Mouse (Mus musculus) cerebellum, adult 8-10 months (tissue): Measurements from ENCODE around the gene Ubap1l.

ENCODE experiments used
- DNase-seq: peaks from one replicate; pipeline ENCODE4 v3.0.0; 2022

Ubap1l gene

DNA sequence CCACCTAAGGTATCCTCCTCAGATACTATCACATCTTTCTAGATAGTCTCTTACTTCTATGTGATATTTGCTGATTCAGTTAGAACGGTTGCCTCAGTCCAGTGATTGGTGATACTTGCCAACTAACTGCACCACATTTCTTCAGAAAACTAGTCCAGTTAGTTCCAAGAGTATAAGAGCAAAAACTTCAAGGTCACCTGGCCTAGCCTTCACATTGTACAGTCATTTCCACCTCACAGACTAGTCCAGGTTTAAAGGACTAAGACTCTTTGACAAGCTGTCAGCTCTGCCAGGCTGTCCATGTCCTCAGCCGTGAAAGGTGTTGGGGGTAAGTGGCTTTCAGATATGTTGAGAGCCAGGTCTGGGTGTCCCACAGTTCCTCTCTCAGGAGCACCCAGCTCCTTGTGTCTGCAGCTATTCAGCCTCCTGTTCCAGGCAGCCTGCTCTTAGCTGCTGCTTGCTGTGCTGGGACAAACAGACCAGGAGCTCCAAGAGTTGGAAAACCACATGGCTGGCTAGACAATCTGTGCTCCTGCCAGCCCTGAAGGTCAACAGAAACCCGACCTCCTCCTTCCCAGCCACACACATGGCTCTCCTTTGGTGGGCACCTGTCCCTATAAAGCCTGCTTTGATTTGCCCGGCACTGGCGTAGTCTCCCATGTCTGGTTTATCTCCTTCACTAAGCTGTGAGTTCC is 13.8 kb downstream of the Ubap1l start:
- no peak for DNase-seq

DNA sequence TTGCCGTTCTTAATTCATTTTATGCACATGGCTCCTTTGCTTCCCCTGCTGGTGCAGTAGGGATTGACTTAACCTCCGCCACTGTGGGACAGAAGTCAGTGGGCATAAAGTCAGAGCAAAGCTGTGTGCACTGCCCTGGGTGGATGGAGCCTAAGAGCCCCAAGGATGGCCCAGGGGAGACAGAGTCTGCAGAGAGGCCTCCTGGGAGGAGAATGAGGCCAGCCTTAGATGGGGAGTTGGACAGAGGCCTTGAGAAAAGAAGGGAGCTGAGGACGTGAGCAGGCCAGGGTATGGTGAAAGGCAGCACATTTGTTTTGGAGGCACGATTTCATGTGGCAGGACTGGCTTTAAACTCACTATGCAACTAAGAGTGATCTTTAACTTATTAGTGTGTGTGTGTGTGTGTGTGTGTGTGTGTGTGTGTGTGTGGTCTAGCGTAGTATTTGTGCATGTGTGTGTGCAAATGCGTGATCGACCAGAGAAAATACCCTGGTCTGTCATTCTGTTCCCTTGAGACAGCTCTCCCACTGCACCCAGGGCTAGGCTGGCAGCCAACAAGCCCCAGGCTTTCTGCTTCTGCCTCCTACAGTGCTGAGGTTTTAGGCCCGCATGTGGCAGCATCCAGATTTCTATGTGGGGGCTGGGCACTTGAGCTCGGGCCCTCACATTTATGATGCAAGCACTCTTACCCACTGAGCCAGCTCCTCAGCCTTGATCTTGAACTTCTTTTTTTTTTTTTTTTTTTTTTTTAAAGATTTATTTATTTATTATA is 14.5 kb downstream of the Ubap1l start:
- no peak for DNase-seq

DNA sequence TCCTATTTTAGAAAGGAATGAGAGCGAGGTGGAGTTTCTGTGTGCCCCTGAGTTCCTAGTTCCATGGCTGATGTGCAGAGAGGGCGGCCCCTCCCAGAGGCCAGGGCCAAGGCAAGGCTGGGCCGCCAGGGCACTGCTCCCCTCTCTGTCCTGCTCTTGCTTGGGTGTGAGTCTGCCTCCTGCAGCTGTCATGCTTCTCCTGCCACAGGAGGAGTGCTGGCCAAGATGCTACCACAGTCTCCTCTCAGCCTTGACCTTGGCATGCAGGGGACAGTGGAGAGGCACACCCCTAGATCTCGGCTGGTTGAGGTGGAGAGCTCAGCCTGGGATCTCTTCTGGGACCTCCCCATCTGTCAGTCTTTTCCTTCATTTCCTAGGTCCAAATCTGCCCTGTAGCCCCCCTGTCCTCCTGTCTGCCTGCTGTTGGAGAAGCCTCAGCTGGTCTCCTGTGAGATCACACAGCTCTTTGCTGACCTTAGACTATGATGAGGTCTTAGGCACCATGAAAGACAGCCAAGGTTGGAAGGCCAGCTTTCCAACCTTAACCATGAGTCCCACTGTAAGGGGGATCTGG is 20.3 kb downstream of the Ubap1l start:
- DNase-seq: no peak

DNA sequence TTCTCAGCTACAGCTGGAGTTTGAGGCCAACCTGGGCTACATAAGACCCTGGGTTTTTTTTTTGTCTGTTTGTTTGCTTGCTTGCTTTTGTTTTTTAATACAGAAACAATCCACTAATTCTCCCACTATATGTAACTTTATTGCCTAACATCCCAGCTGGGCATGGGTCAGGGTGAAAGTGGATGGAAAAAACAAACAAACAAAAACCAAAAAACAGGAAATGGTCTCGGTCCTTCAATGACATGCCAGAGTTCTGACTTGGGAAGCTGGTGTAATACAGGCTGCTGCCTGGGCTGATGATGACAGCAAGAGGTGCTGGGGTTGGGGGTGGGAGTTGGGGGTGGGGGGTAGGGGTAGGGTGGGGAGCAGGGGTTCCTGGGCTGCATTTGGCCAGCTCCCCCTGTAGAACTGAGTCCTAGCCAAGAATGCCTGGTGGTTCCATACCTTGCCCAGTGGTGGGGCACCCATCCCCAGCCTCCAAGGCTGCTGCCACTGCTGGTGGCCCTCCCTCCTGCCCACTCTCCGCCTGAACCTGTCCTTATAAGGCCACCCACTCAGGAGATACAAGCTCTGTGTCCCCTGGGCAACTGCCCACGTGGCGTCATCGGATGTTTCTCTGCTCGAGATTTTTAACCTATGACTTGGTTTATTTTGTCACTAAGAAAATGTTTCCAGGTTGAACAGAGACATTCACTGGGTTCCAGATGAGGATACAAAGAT is 21.4 kb downstream of the Ubap1l start:
- no peak for DNase-seq

DNA sequence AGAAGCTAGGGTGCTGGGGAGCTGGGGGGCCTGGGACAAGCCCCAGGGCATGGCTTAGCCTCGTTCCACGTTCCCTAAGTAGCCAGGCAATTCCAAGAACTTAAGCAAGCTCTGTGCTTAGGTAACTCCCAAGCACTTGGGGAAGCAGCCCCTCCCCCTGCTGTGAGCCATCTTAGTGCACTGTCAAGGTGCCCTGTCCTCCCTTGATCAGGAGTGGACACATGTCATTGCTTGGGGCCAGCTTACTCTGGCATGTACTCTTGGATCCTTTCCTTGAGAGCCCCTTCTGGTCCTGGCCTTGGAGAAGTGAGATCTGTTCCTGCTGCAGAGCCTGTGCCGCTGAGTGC is 21.9 kb downstream of the Ubap1l start:
- DNase-seq: no peak

DNA sequence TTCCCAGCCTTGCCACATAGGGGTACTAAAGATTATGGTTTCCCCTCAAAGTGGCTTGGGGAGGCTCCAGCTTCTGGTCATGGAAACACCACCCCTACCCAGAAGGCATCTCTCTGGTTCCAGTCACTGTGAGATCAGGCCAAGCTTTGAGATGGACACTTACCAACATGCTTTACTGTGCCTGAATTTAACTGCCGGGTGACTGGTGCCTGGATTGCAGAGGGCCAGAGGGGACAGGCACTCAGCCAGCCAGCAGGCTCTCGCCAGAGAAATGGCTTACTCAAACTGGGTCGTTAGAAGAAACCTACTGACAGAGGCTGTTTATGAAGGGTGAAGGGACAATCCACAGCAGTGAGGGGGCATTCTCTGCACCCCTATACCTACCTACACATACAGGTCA is 23.4 kb downstream of the Ubap1l start:
- no peak for DNase-seq

DNA sequence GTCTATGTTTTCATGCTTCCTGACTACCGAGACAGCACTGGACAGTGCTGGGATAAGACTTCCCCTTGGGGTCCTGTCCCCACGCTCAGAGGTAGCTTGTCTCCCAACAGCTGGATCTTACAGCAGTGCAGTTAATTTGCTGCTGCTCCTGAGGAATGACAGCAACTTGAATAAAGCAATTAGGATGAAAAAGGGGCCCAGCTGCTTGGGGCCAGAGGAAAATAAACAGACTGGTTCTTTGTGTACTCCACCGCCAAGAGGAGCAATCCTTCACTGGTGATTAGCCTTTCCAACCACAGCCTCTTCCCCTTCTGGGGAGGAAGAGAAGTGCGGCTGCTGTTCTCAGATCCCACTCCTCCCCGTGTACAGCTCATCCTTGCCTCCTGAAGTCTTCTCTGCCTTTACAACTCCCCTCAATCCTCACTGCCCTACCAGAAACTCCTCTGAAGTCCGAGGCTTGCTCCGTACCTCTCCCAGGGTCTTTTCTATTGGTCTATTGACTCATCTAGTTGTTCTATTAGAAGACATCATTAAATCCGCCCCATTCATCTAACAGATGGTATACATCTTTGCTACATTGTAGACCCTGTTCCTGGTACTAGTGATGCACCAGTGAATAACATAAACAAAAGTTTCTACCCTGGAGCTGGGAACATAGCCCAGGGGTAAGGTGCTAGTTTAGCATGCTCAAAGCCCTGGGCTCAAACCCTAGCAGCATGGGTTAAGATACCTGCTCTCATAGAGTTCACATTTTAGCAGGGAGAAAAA is 25.7 kb downstream of the Ubap1l start:
- DNase-seq: no peak

DNA sequence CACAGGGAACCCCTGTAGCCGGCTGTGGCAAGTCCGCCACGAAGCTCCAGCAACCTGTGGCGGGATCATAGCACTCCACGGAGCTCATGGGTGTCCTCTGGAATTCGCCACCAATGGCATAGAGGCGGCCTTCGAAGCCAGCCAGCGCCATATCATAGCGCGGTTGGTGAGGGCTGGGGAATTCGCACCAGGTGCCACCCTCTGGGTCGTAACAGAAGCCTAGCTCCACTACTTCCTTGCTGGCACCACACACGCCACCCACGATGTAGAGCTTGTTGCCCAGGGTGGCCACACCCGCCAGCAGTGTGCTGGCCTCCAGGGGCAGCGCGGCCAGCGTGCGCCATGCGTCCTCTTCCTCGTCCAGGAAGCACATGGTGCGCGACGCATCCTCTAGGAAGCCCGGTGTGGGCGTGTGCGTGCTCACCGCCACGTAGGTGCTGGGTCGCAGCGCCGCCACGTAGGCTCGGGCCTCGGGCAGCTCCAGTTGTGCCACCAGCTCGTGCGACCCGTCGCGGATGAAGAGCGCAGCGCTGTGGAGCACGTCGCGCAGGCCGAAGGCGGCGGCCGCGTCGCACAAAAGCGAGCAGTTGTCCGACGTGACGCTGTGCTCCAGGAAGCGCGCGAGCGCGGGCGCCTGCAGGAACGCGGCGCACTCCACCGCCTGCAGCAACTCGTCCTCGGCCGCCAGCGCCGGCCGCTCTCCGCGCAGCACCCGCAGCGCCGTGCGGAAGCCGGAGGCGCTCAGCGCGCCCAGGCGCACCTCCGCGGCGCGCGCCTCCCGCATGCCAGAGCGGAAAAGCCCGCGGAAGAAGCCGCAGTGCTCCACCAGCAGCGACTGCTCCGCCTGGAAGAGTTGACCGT is 30.1 kb downstream of the Ubap1l start:
- DNase-seq: no peak

DNA sequence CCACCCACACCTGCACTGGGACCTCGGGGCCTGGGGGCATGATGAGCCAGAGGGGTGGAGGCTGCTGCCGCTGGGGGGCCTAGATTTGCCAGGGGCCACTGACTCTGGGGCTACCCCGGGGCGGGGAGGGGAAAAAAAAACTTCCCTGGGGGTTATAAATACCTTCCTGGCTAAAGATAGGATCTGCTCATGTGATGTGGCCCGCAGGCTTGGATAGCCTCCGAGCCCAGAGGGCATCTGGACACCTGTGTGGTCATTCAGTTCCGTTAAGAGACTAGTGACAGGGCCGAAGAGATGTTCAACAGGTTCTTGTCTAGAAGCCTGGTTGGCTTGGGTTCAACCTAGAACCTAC is 30.7 kb downstream of the Ubap1l start, which contains the start of gene Kbtbd13:
TSS of gene Kbtbd13 (minus strand) at position 40 of the 352 bp plus-strand sequence.
- DNase-seq: no peak

DNA sequence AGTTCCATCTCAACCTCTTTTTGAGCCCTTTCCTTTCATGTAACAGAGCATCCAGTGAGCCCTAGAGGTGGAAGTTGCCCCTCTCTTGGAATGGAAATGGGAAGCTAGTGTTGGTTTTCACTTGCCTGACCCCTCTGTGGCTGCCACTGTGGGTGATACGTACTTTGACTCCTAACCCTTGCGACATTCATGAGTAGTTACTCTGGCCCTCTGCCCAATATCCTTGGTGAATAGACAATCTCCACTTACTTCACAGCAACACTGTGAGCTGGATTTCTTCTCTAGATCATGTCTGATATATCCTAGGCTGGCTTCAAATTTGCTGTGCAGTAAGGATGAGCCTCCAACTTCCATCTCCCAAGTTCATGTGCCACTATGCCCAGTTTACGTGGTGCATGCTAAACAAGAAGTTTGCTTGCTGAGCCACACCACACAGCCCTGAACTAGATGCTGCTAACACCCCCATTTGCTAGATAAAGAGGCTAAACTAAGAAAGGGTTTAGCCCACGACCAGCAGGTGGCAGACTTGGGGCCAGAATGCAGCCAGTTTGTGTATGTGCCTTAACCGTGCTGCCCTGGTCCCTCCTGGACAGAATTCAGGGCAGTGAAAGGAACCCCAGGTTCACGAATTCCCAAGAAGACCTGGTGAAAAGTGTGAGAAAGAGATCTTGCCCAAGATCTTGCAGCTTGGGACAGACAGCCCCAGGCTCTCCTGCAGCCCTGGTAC is 32.0 kb downstream of the Ubap1l start:
- peak; percentile 39 for DNase-seq

DNA sequence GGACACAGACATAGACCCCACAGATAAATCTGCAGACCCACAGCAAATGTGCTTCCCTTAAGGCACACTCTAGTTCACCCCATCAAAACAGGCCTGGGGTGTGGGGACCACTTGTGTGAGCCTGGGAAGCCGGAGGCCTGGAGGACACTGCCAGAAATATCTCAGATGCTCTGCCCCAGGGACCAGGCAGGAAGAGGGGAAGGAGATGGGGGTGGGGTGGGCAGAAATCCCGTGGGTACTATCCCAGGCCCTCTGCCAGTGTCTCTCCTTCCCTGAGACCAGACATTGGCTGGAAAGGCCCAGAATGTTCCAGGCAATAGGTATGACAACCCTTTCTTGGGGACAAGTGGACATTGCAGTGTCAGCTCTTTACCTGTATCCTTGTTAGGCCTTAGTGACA is 32.8 kb downstream of the Ubap1l start:
- no peak for DNase-seq

DNA sequence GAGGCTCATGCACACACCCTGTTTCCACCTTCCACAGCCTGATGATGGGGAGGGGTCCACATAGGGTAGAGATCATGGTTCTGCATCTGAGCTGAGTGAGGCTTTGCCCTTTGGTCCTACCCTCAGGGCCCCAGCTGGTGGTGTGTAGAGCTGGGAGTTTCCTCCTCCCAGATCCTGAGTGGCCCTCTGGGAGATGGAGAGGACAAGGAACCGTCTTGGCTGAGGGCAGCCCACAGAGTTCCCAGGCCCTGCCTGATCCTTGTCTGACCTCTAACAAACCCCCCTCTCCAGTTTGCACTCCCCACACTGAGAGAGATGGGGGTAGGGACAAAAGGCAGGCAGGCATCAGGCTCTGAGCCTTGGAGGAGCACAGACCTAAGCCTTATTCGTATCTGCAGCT is 33.5 kb downstream of the Ubap1l start:
- no peak for DNase-seq

DNA sequence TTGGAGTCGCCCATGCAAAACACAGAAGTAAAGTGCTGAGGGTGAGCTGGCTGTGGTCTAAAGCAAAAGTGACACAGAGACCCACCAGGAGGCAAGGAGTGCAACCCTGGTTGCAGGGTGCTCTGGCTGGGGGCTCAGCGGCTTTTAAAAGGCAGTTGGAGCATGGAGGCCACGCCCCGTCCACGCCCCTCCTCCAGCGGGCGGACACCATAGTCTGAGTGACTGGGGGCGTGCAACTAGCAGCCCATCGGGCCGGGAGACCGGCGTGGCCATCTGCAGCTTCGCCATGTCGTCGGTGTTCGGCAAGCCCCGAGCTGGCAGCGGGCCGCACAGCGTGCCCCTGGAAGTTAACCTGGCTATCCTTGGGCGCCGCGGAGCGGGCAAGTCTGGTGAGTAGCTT is 37.4 kb downstream of the Ubap1l start, which contains the start of gene Rasl12:
TSS of gene Rasl12 (plus strand) at position 228 of the 400 bp plus-strand sequence.
- DNase-seq: peak; percentile 23

DNA sequence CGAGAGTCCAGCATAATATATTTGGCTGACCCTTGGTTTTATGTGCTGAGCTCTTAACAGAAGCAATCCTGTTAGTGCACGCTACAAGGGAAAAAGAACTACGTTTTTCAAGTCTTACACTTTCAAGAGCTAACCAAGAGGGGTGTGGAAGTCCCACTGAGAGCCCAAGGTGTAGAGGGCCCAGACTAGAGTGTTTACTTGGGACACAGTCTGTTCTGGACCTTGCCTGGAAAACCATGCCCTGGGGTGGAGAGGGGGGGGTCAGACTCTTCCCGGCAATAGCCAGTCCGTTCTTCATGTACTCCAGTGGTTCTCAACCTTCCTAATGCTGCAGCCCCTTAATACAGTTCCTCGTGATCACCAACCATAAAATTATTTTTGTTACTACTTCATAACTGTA is 39.1 kb downstream of the Ubap1l start:
- no peak for DNase-seq

DNA sequence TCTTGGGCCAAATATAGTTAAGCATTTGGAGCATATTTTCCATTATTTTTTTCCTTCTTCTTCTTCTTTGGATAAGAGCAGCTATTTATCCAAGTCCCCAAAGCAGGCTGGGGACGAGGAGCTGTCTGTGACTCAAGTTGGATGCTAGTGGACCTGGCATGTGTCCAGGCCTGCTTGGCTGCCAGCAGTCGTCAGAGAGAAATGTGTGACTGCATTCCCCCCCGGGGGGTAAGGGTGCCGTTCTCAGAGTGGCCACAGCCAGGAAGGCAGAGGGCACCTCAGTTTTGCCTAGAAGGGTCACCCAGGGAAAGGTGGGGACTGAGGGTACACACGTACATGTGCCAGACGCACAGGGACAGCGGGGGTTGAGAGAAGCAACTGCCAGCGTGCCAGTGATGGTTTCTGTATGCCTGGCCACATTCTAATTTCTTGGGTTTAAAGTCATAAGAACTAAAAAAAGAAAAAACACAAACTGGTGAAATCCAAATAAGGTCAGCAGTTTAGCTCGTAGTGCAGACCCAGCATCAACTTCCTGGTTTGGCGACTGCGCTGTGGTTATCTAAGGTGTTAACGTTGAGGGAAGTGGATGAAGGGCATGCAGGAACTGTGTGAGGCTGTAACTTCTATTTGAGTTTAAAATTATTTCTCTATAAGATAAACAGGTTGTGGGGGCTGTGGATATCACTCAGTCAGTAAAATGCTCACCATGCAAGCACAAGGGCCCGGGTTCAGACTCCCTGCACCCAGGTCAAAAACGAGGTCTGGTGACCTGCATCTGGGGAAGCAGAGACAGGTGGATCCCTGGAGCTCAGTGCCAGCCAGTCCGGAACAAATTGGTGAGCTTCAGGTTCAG is 43.7 kb downstream of the Ubap1l start:
- DNase-seq: peak; percentile 55

DNA sequence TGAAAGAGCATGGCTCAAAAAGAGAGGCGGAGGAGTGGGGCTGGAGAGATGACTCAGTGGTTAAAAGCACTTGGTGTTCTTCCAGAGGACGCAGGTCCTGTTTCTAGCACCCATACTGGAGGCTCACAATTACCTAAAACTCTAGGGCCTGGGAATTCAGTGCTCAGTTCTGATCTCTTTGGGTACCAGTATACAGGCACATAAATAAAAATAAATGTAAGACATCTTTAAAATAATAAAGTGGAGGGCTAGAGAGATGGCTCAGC is 44.3 kb downstream of the Ubap1l start:
- DNase-seq: no peak

DNA sequence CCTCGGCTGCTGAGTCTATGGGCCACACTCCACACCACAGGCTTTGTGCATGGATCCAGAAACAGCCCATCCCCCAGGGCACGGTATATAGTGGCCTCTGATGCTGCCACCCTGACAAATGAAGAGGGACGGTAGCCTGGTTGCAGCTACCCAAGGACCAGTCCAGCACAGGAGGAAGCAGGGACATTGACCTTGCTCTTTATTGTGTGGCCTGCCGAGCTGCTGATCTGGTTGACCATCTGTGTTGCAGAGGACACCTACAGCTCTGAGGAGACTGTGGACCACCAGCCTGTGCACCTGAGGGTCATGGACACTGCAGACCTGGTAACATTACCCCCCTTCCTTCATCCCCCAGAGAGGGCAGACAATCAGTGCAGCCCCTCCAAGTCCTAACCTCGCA is 46.5 kb downstream of the Ubap1l start:
- no peak for DNase-seq

DNA sequence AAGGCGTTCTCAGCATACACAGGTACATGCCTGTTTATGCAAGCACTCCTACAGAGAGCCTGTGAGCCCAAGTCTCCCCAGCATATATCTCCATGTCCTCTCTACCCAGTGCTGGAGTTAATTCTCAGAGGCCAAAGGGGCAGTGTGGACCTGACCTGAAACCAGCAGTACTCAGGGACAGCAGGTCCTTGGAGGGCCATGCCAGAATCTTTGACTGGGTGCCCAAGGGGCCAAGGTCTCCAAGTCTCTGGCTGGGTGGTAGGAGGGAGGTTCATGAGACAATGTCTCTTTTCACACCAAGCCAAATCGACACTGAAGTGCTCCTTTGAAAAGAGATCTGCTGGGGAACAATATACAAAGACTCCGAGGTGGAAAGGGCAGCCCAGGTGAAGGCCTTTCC is 47.0 kb downstream of the Ubap1l start:
- DNase-seq: no peak

DNA sequence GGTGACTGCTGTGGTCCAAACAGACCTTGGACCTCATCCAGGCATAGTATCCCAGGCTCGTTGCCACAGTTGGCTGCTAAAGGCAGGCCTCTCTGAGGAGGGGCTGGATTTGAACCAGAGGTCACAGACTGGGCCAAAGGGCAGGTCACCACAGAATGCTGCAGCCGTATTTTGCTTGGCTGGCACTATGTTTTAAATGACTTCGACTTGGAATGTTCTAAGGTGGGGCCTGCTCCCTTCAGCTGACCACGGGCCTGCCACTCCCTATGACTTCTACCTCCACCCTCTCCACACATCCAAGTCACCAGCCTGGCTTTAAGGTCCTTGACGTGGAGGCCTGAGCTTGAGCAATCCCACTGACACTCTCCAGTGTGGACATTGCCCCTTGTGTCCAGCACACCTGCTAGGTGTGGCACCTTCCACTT is 48.0 kb downstream of the Ubap1l start:
- DNase-seq: no peak

DNA sequence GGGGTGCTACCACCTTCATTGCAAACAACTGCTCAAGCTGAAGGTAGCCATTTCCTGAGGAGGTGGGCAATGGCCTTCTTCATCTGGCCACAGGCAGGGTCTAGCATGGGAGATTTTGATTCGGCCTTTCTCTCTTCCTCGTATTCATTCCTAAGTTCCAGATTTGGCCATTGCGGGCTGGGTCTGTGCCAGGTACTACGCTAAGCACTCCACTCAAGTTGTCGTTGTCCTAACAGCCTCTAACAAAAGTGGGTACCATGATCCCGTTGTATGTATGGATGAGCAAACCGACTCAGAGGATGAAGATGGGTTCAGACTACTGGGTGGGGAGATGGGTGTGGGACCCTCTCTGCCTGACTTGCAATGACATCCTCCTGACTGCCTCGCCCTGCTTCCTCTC is 49.5 kb downstream of the Ubap1l start:
- DNase-seq: no peak
